Mouse (Mus musculus) lung, adult 18-20 months (tissue): ENCODE results near the gene Fdx1.

Experiments
- DNase-seq, 2 experiments: peaks; one replicate each; pipeline ENCODE4 v3.0.0; 2022; ENCODE audit warnings: mixed read lengths in 2 of 2

Fdx1 gene

DNA sequence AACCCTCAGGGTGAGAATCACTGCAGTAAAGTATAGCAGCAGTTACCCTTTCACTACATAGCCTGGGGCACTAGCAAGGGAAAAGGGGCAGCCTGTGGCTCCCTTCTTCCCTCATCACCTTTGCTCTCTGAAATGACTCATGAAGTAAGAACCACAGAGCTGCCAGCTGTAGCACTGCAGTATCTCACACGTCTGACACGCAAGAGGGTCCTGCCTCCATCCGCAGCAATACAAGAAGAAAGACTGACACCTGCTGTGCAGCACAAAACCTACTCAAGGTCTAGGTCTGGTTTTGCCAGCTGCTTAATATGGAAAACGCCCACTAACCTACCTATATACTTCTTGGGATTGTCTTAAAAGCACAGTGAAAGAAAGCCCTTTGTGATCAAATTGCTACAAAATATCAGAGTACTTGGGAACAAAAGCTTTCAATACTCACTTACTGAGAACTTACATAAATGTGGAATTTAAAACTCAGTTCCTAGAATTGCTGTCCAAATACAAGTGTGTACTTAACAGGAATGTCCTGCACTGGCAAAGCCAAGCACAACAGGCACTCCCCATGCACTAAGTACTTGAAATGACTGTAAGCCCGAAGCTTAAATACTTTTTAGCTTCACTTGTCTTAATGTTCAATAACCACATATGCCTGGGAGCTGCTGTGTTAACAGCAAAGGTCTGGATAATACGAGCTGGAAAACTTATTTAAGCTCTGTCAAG lies 2.0 kb downstream of the Fdx1 start:
- peak; percentile 36 to 49 for DNase-seq

DNA sequence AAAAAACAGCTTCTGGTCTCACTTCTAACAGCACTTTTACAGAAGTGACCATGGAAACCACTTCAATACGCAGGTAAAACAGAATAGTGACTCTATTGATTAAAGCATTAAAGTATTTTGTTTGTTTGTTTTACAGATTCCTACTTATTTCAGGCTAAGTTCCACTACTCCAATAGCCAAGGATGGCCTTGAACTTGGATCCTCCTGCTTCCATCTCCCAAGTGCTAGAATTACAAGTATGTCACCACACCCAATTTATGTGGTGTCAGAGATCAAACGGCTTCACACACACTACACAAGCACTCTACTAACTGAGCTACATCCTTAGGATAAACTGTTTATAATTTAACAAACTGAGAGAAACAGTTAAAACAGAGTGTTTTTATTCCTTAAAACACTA lies 3.0 kb downstream of the Fdx1 start:
- DNase-seq, result no peak

DNA sequence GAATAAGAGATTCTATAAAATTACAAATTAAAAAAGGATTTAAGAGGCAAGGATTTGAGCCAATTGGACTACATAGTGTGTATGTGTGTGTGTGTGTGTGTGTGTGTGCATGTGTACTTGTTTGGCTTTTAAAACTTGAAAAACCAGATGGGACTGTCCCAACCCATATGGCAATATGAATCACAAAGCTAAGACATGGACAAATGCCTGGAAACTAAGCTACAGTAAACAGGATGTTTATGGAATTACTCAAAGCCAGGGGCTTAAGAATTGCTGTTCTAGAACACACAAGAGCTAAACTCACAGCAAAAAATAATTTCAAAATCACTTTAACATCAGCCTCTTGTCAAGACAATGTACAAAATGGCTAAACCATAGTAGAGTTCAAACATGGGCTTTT lies 4.4 kb downstream of the Fdx1 start:
- no peak for DNase-seq

- no peak for DNase-seq
These were observed 6.3 kb downstream of the Fdx1 start for GRCm38 (mm10) chr9:51957025-51957424.

DNA sequence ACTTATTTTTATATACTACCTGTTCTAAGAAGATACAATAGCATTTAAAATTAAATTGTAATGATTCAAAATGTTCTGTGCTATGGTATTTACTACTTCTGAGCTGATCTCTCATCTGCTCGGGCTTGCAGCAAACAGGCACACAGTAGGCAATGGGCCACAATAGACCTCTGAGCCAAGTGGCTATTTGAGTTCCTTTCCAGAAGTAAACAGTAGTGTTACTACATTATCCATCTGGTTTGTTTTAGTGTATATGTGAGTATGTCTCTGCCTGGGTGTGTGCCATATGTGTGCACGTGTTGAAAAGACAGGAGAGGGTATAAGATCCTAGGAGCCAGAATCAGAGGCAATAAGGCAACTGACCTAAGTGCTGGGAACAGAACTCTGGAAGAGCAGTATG lies 6.9 kb downstream of the Fdx1 start:
- DNase-seq, result no peak

DNA sequence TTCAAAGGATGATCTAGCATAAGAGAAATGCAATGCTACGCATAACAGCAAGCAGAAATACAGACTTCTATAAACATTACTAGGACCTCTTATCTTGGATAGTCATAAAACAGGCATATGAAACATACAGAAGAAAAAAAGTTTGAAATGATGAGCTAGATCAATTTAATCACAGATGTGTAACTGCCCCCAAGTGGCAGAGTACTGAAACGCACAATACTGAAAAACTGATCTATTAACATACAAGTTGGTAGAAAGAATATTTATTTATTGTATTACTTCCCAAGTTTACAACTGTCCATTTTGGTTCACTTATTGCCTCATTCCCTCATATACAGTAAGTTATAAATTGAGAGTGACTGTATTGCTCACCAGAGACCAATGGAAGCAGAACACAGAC lies 12.0 kb downstream of the Fdx1 start:
- no peak for DNase-seq

- DNase-seq, result no peak
These were observed 12.7 kb downstream of the Fdx1 start for GRCm38 (mm10) chr9:51950667-51951066.

- no peak for DNase-seq
These were observed 13.1 kb downstream of the Fdx1 start for GRCm38 (mm10) chr9:51950225-51950624.

- no peak for DNase-seq
These were observed 19.4 kb downstream of the Fdx1 start for GRCm38 (mm10) chr9:51943934-51944333.

- no peak for DNase-seq
These were observed 28.7 kb downstream of the Fdx1 start for GRCm38 (mm10) chr9:51934641-51935040.

GRCm38 (mm10) chr9:51931997-51932396 lies 31.4 kb downstream of the Fdx1 start:
- DNase-seq, result peak in 1 of 2 experiments; percentile 21

DNA sequence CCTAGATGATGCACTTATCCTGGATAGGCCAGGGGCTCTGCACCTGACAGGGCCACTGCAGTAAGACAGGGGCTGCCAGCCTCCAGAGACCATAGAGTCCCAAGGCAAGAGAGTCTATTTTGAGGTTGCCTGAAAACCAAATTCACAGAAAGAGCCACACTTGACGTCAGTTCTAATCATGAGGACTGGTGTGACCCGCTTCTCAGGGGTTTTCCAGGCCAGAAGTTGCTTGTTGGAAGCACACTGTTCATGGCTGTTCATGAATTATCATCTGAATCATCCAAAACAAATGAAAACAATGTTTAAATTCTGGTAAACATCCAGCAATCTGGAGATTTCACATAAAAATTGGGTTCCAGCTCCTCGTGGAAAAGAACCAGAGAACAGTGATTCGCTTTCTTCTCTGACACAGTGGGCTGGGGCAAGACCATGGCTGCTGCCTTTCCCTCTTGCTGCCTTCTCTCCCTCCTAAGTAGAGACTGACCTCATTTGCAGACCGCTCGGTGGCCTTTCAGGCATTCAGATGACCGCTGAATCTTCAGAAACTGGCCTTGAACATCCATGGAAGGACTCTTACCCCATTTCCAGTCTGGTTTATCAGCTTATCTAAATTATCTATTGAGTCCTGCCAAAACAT lies 32.2 kb downstream of the Fdx1 start:
- DNase-seq, result no peak

- DNase-seq, result no peak
These were observed 33.4 kb downstream of the Fdx1 start for GRCm38 (mm10) chr9:51929972-51930371.

DNA sequence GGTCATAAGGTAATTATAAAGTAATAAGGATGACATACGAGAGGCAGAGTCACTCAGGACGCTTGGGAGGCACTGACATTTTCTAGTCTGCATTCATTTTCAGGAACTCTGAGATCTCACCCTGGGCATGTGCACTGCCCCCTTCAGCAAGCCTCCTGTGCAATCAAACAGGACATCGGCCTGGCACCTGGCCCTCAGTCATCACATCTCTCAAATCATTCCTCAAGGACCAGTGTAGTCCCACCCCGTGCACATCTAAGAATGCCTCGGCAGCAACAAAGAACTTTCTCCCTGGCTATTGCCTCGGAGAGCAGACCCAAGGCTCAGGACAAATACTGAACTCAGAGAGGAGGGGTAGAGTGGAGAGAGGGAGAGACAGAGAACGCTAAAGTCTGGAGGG lies 34.7 kb downstream of the Fdx1 start:
- no peak for DNase-seq

GRCm38 (mm10) chr9:51928116-51928515 lies 35.2 kb downstream of the Fdx1 start:
- DNase-seq, result no peak

DNA sequence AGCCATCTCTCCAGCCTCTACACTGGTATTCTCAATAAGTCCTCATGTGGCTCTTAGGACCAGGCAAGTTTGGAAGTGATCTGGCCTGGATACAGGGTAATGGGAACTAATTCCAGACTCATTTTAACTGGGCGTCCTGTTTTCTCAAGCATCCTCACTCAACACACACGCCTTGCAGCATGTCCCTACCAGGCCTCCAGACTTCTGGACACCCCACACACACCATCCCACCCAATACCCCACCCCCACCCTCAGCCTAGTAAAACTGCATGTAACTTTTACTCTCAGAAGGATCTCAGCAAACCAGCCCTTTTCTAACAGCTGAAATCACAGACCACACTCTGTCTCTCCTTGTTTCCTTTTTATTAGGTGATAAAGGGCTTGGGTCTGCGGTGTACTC lies 35.7 kb downstream of the Fdx1 start:
- no peak for DNase-seq

GRCm38 (mm10) chr9:51926629-51927028 lies 36.7 kb downstream of the Fdx1 start:
- no peak for DNase-seq

GRCm38 (mm10) chr9:51924551-51925081 lies 38.7 kb downstream of the Fdx1 start:
- DNase-seq, result no peak

DNA sequence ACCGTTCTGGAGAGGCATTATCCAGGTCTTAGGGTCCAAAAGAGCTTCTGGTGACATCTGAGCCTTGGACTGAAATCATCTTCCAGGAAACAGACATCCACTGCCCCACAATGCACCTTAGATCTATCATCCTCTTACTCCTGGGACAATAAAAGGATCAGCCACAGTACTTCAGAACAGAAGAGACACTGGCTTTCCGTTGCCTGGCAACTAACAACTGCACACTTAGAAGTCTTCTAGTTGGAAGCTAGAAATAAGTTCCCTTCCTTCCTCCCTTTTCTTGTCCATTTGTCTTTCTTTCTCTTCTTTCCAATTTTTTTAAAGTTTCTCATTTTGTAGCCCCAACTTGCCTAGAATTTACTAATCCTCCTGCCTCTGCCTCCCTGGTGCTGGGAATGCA lies 40.6 kb downstream of the Fdx1 start:
- DNase-seq, result no peak

GRCm38 (mm10) chr9:51915580-51915979 lies 47.8 kb downstream of the Fdx1 start:
- no peak for DNase-seq

GRCm38 (mm10) chr9:51914481-51915120 lies 48.8 kb downstream of the Fdx1 start:
- no peak for DNase-seq

DNA sequence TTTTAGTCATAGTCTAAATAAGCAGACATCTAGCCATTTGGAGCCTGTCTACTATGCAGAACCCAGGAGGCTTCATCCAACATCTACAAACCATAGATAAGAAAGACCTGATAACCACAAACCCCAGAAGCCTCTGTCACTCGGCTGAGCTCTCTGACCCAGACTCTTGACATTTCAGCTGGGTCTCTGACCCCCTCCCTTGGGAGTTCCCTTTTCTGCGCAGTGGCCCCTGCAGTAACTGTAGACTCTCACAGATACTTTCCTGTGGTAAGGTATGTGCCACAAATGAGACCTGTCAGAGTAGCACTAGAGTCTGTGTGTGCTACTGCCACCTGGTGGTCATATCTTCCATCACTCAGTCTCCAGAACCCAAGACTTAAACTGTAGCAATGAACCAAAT lies 54.5 kb downstream of the Fdx1 start:
- DNase-seq, result peak; percentile 60 to 62

DNA sequence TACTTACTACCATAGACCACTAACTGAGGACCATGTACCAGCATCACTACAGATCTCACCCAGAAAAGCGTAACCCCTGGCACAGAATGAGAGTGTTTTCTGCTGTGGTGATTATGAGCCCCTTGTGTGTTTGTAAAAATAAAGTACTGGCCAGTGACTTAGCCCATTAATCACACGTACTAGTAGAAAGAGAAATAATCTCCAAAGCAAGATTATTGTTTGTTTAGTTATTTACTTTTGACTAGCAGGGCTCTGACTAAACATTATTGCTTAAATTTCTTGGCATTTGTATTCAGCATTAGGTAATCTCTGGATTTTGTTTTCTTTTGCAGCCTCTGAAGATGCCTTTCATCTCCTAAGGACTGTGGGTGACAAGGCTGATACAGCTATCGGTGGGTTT lies 55.1 kb downstream of the Fdx1 start:
- DNase-seq, result no peak

DNA sequence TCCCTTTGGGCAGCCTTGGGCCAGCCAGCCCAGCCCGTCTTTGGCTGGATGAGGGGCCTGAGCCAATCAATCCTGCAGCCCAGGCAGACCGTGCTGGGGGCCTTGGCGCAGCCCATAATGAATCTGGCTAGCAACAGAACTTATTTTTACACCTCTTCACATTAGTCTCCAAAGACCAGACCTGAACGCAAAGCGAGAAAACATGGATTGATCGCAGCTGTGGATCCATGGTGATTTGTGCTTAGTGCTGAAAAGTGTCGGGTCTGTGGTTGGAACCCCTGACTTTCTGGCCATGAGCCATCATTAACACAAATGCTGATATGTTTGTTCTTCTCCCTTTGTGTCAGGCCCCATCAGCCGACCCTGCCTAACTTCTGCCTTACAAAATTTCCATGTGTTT lies 56.4 kb downstream of the Fdx1 start:
- DNase-seq, result no peak
